Mouse (Mus musculus) lung, postnatal 0 days (tissue): ENCODE data around the gene 2310022B05Rik. TPM values are rescaled to one million over a fixed set of nuclear protein-coding genes. Genes with fewer than 3 reads are reported as not detected.
A peak's percentile ranks its signal among the peaks of the same experiment; 100 is the strongest.

Experiments
- ATAC-seq: fragments of 200-750 bp; cut with Nextera tagmentation; 2 replicates; pipeline ENCODE4 v1.8.0; 2017; ENCODE audit warnings: moderate library complexity
- DNase-seq: peaks from one replicate; pipeline ENCODE4 v3.0.0-alpha.2; 2016; ENCODE audit warnings: low spot score
- H3K27ac ChIP-seq: fragments of 300-500 bp; sonication (generic); 2 replicates; pipeline ENCODE4 v1.5.1; 2014; ENCODE audit warnings: antibody characterized with exemption, mild to moderate bottlenecking, low read length, mixed read lengths
- H3K27me3 ChIP-seq: fragments of 300-500 bp; sonication (generic); replicated peaks from 2 replicates; pipeline ENCODE4 v1.6.1; 2014; ENCODE audit warnings: low read length, mixed read lengths; ENCODE audit not compliant: insufficient read depth
- H3K36me3 ChIP-seq: fragments of 300-500 bp; sonication (generic); 2 replicates; pipeline ENCODE4 v1.6.1; 2014; ENCODE audit warnings: low read length, mixed read lengths; ENCODE audit not compliant: insufficient read depth
- H3K4me1 ChIP-seq: fragments of 300-500 bp; sonication (generic); 2 replicates; pipeline ENCODE4 v1.6.1; 2014; ENCODE audit warnings: antibody characterized with exemption, low read depth, low read length, mixed read lengths; ENCODE audit not compliant: insufficient read depth
- H3K4me2 ChIP-seq: fragments of 300-500 bp; sonication (generic); replicated peaks from 2 replicates; pipeline ENCODE4 v1.6.1; 2014; ENCODE audit warnings: low read depth, mild to moderate bottlenecking, low read length, moderate library complexity, mixed read lengths
- H3K4me3 ChIP-seq: fragments of 300-500 bp; sonication (generic); 2 replicates; pipeline ENCODE4 v1.5.1; 2014; ENCODE audit warnings: low read depth, low read length
- H3K9ac ChIP-seq: fragments of 300-500 bp; sonication (generic); replicated peaks from 2 replicates; pipeline ENCODE4 v1.6.1; 2014; ENCODE audit warnings: low read depth, mild to moderate bottlenecking
- H3K9me3 ChIP-seq: fragments of 300-500 bp; sonication (generic); 2 replicates; pipeline ENCODE4 v1.6.1; 2016; ENCODE audit warnings: low read length, mixed read lengths
- CTCF ChIP-seq: IDR thresholded peaks from 2 replicates; pipeline ENCODE4 v1.5.1; 2016; ENCODE audit warnings: antibody characterized with exemption, mild to moderate bottlenecking
- EP300 ChIP-seq: IDR thresholded peaks from 2 replicates; pipeline ENCODE4 v1.6.1; 2016; ENCODE audit warnings: antibody characterized with exemption, mild to moderate bottlenecking, control low read depth
- WGBS: fragments of 180-500 bp; shearing (Covaris S2); extraction: QIAGEN DNeasy Blood & Tissue Kit; methylation state at CpG from one replicate; pipeline ENCODE4 v1.1.7; 2014; 5-methylcytosine and 5-hydroxymethylcytosine counted together
- polyA plus RNA-seq: library from polyadenylated mRNA; unstranded; fragments of >200 nt; fragmentation: Nextera tagmentation; extraction: Ambion mirVana; gene quantifications from 2 replicates; pipeline ENCODE4 v1.2.1, GENCODE M21; 2015

2310022B05Rik gene
- polyA plus RNA-seq, 1 experiment from 2014 or later = 25.2 TPM

DNA sequence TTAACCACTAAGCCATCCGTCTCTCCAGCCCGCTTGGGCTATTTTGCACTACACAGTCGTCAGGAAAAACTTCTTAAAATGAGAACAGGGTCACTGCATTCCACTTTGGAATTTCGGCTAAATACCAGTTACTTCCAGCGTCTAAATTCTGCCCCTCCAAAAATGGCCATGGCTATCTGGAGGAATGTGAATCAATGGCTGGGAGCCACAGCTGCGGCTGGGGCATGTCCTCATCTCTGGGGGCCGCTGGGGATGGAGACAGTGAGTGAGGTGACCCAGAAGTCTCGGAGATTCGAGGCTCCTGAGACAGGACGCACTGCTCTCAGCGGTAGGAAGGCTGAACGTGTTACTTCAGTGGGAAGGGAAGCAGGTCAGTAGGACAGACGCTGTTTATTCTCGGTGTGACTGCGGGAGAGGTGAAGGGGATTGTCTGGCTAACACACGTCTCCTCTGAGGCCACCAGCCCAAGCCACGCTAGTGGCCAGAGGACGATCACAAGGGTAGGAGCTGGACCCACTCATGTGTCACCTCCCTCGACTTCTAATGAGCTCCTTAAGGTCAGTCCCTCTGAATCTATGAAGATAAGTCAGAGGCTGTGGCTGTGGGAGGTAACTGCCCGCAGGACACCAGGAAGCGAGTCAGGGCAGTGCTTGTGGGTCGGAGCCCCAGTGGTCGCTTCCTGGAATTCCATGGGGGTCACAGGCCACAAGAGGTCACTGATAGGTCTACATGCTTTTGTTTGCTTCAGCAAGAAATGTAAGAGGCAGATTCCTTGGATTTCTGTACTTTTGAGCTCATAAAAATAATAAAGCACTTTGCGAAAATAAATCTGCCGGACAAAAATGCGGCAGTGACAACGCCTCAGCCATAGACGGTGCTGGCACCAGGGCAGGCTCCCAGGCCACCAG, 9.3 kb downstream of the 2310022B05Rik start:
- ATAC-seq = no peak
- no peak overlapping the region for H3K4me3 ChIP-seq
- WGBS = 54% methylated on average over 28 of the region's 28 CpGs
- no peak overlapping the region for H3K4me2 ChIP-seq
- H3K27me3 ChIP-seq = no peaks in the 10 kb centered on the region
- no peak overlapping the region for H3K9ac ChIP-seq
- TF ChIP-seq EP300 (no peak), CTCF (no peak)
- no peaks in the 10 kb centered on the region for H3K9me3 ChIP-seq
- H3K4me1 ChIP-seq = peaks cover 31% of the 10 kb centered on the region; the same call in 1 of the 2 replicates
- peak overlapping the region; percentile 38 for H3K27ac ChIP-seq
- no peak for DNase-seq
- H3K36me3 ChIP-seq = peaks cover 9% of the 10 kb centered on the region; the same call in 1 of the 2 replicates

DNA sequence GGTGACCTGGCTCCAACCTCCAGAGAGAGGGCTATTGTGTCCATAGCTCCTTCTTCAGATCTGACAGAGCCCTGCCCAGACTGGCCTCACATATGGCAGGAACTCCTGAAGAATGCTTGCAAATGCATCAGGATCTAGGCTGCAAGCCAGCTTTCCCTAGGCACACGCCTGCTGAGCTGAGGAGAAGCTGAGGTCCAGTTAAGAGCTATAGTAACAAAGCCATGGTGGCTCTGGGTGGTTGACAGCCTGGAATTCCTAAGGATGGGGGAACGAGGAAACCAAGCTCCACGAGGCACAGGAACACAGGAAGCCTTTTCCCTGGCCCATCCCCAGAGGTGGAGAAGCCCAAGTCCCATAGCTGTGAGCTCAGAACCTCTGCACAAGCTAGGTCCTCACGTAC, 10.6 kb downstream of the 2310022B05Rik start:
- Histone ChIP-seq H3K4me2 (no peak overlapping the region), H3K27ac (peak overlapping the region; percentile 49; the same call in 1 of the 2 replicates), H3K27me3 (no peaks in the 10 kb centered on the region), H3K4me3 (no peak overlapping the region), H3K9ac (no peak overlapping the region), H3K36me3 (peaks cover 9% of the 10 kb centered on the region; the same call in 1 of the 2 replicates), H3K9me3 (no peaks in the 10 kb centered on the region), H3K4me1 (peaks cover 20% of the 10 kb centered on the region; the same call in 1 of the 2 replicates)
- ATAC-seq = peak; percentile 81
- WGBS = 11% methylated on average over 4 of the region's 4 CpGs
- DNase-seq = peak; percentile 85
- no peak for TF ChIP-seq CTCF
- 0 out of 2 replicates have a peak, but pooled peaks have one; percentile 12 for TF ChIP-seq EP300

DNA sequence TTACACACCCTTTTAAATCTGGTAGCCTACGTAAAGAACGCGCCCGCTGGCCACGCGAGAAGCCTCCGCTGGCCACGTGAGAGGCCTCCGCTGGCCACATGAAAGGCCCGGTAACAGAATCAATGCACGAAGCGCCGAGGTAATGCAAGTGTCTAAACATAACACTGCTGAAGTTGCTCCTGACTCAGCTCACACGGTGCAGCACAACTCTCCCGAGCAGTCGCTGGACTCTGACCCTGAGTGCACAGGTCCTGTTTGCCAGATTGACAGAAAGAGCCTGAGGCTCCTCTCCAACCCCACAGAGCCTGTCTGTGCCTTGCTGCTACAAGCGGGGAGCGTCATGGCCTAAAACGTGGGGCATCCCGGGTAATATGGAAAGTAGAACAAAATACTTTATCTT, 11.4 kb downstream of the 2310022B05Rik start:
- Histone ChIP-seq H3K27me3 (no peaks in the 10 kb centered on the region), H3K36me3 (peaks cover 9% of the 10 kb centered on the region; the same call in 1 of the 2 replicates), H3K4me2 (no peak overlapping the region), H3K9ac (no peak overlapping the region), H3K9me3 (no peaks in the 10 kb centered on the region), H3K4me1 (peaks cover 19% of the 10 kb centered on the region; the same call in 1 of the 2 replicates), H3K4me3 (no peak overlapping the region), H3K27ac (0 out of 2 replicates have a peak overlapping the region, but pooled peaks have one; percentile 6)
- no peak for ATAC-seq
- WGBS = 86% methylated on average over 20 of the region's 20 CpGs
- TF ChIP-seq CTCF (no peak), EP300 (no peak)
- no peak for DNase-seq

DNA sequence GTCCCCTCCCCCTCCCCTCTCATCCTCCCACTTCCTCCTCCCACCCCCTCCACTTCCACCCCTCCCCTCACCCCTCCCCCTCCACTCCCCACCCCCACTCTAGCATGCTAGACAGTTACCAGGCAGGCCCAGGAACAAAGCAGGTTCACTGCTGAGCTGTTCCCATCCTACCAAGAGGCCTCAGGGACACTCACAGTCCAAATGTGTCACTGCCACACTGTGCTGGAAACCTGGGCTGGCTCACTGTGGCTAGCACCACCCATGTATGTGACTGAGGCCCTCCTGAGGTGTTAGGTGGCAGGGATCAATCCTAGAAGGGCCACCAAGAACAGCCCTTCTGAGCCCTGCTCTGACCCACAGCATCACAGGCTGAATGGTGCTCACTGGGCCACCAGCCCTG, 14.9 kb downstream of the 2310022B05Rik start:
- Histone ChIP-seq H3K4me2 (no peak overlapping the region), H3K4me1 (peaks cover 23% of the 10 kb centered on the region), H3K27ac (no peak overlapping the region), H3K4me3 (no peak overlapping the region), H3K9me3 (no peaks in the 10 kb centered on the region), H3K9ac (no peak overlapping the region), H3K27me3 (no peaks in the 10 kb centered on the region), H3K36me3 (peaks cover 9% of the 10 kb centered on the region; the same call in 1 of the 2 replicates)
- TF ChIP-seq EP300 (no peak), CTCF (no peak)
- DNase-seq (no peak), ATAC-seq (no peak)

DNA sequence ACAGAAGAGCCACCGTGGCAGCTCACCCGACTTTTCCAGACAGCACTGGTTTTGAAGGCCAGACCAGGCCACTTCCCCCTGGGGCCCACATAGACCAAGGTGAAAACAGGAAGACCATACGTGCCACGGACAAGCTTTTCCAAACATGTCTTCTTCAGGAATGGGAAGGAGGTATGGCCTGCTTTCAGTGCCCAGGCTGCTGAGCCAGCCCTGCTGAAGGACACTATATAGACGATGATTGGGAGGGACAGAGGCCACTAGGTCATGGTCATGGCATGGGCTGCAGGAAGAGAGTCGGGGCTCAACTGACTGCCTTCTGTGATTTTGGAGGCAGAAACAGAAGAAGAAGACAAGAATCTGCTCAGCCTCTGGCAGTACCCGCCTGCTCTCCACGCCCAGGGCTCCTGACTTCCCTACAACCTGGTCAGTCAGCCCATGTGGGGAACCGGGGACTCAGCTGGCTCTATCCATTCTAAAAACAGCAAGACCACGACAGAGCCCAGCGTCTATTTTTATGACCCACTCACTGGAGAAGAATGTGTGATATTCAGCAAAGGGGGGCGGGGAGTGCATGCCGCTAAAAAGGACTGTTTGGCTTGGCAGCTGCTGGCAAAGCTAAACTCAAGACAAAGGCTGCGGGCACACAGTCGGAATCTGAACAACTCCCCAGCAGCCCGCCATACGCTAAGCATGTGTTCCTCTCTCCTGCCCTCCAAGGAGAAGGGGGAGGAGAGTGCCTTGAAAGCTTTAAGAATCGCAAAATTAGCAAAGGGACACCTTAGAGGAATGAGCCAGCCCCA, 19.4 kb downstream of the 2310022B05Rik start:
- no peak overlapping the region for H3K4me3 ChIP-seq
- DNase-seq (peak; percentile 94), ATAC-seq (peak; percentile 94)
- H3K27ac ChIP-seq = peak overlapping the region; percentile 79
- no peak overlapping the region for H3K9ac ChIP-seq
- H3K4me1 ChIP-seq = peaks cover 23% of the 10 kb centered on the region
- peaks cover 6% of the 10 kb centered on the region; the same call in 1 of the 2 replicates for H3K36me3 ChIP-seq
- 28% methylated on average over 16 of the region's 18 CpGs for WGBS
- no peaks in the 10 kb centered on the region for H3K27me3 ChIP-seq
- no peaks in the 10 kb centered on the region for H3K9me3 ChIP-seq
- peak overlapping the region; percentile 37 for H3K4me2 ChIP-seq
- peak; percentile 89 for TF ChIP-seq EP300
- no peak for TF ChIP-seq CTCF

DNA sequence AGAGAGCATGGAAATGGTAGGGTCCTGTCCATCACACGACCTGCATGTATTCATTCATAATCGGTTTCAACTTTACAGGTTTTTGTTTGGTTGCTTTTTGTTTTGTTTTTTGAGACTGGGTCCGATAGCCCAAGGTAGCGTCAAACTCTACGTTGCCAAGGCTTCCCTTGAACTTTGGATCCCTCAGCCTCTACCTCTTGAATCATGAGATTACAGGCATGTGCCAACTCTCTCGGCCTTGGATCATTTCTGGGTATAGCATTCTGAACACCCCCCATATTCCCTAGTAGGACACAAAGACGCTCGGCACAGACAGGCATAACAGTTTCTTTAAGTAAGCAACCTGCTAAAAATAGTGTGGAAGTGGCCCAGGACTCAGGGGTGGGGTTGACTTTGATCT, 21.6 kb downstream of the 2310022B05Rik start:
- Histone ChIP-seq H3K4me2 (no peak overlapping the region), H3K9ac (no peak overlapping the region), H3K4me3 (no peak overlapping the region), H3K27me3 (no peaks in the 10 kb centered on the region), H3K4me1 (peaks cover 23% of the 10 kb centered on the region), H3K9me3 (no peaks in the 10 kb centered on the region), H3K36me3 (peaks cover 22% of the 10 kb centered on the region), H3K27ac (no peak overlapping the region)
- ATAC-seq (no peak), DNase-seq (no peak)
- TF ChIP-seq EP300 (no peak), CTCF (no peak)
- 91% methylated on average over 8 of the region's 8 CpGs for WGBS
